Mouse (Mus musculus) olfactory bulb, adult 2 months (tissue): Measurements from ENCODE around the gene Spcs3.

Experiments used
- CTCF ChIP-seq: fragments of 200-500 bp; IDR thresholded peaks from 2 replicates; pipeline ENCODE4 v1.5.1; 2012; ENCODE audit warnings: low read depth, mild to moderate bottlenecking, low read length, moderate library complexity; ENCODE audit not compliant: insufficient read depth
- POLR2A ChIP-seq: fragments of 200-500 bp; IDR thresholded peaks from 2 replicates; pipeline ENCODE4 v1.6.1; 2012; ENCODE audit warnings: mild to moderate bottlenecking, low read depth, low read length, moderate library complexity; ENCODE audit not compliant: insufficient read depth

- TF ChIP-seq CTCF (no peak), POLR2A (no peak)
Observed at GRCm38 (mm10) chr8:54541331-54541730, 11.5 kb upstream of the Spcs3 start.
